Mouse (Mus musculus) megakaryocyte, embryonic 14.5 days (primary cell): ENCODE measurements around the gene Rap2a.

Source experiments
- FLI1 ChIP-seq: IDR thresholded peaks from 2 replicates; pipeline ENCODE4 v1.6.1; 2012; ENCODE audit warnings: low read length, inconsistent platforms, mixed read lengths
- GATA1 ChIP-seq: IDR thresholded peaks from 3 replicates; pipeline ENCODE4 v1.6.1; 2012; ENCODE audit warnings: mixed read lengths, low read length, inconsistent platforms, borderline replicate concordance

- TF ChIP-seq FLI1 (no peak), GATA1 (no peak)
Observed at GRCm38 (mm10) chr14:120496284-120496683, 18.0 kb downstream of the Rap2a start.
